Mouse (Mus musculus) limb, embryonic 14.5 days (tissue): ENCODE measurements around the gene Gm49388. TPM values are rescaled to one million over a fixed set of nuclear protein-coding genes. Genes with fewer than 3 reads are reported as not detected.

Experiments
- ATAC-seq: fragments of 200-750 bp; cut with Nextera tagmentation; 2 replicates; pipeline ENCODE4 v1.8.0; 2017; ENCODE audit warnings: low read depth, moderate number of reproducible peaks, moderate TSS enrichment; ENCODE audit not compliant: low FRiP score
- DNase-seq: peaks from one replicate; pipeline ENCODE4 v3.0.0-alpha.2; 2015; ENCODE audit warnings: low spot score
- H3K27ac ChIP-seq: fragments of 300-500 bp; sonication (generic); replicated peaks from 2 replicates; pipeline ENCODE4 v1.5.1; 2014; ENCODE audit warnings: low read depth, mild to moderate bottlenecking, low read length, moderate library complexity, mixed read lengths
- H3K27me3 ChIP-seq: fragments of 300-500 bp; sonication (generic); 2 replicates; pipeline ENCODE4 v1.6.1; 2014; ENCODE audit warnings: low read length, mixed read lengths; ENCODE audit not compliant: control insufficient read depth, insufficient read depth
- H3K36me3 ChIP-seq: fragments of 300-500 bp; sonication (generic); 2 replicates; pipeline ENCODE4 v1.6.1; 2014; ENCODE audit warnings: mild to moderate bottlenecking, low read length, moderate library complexity, mixed read lengths; ENCODE audit not compliant: control insufficient read depth, insufficient read depth
- H3K4me1 ChIP-seq: fragments of 300-500 bp; sonication (generic); 2 replicates; pipeline ENCODE4 v1.6.1; 2014; ENCODE audit warnings: antibody characterized with exemption, low read length, mixed read lengths; ENCODE audit not compliant: control insufficient read depth, insufficient read depth
- H3K4me2 ChIP-seq: fragments of 300-500 bp; sonication (generic); replicated peaks from 2 replicates; pipeline ENCODE4 v1.6.1; 2014; ENCODE audit warnings: low read depth, mild to moderate bottlenecking, low read length, moderate library complexity; ENCODE audit not compliant: severe bottlenecking
- H3K4me3 ChIP-seq: fragments of 300-500 bp; sonication (generic); replicated peaks from 2 replicates; pipeline ENCODE4 v1.5.1; 2014; ENCODE audit warnings: low read length
- H3K9ac ChIP-seq: fragments of 300-500 bp; sonication (generic); 2 replicates; pipeline ENCODE4 v1.6.1; 2014; ENCODE audit warnings: mild to moderate bottlenecking, low read depth, low read length, moderate library complexity; ENCODE audit not compliant: severe bottlenecking
- H3K9me3 ChIP-seq: fragments of 300-500 bp; sonication (generic); 2 replicates; pipeline ENCODE4 v1.6.1; 2016; ENCODE audit warnings: low read length; ENCODE audit not compliant: control insufficient read depth
- POLR2A ChIP-seq: fragments of 200-500 bp; IDR thresholded peaks from 2 replicates; pipeline ENCODE4 v1.8.0; 2012; ENCODE audit warnings: inconsistent platforms, mild to moderate bottlenecking, moderate library complexity, borderline replicate concordance; ENCODE audit not compliant: insufficient read depth, insufficient read length; ENCODE audit errors: extremely low read depth
- WGBS: fragments of 180-500 bp; shearing (Covaris S2); extraction: QIAGEN DNeasy Blood & Tissue Kit; methylation state at CpG from one replicate; pipeline ENCODE4 v1.1.7; 2014; 5-methylcytosine and 5-hydroxymethylcytosine counted together
- polyA plus RNA-seq, 2 experiments: library from polyadenylated mRNA; depleted of rRNA in 1 of 2; stranded (reverse) in 1 of 2; unstranded in 1 of 2; fragments of >200 nt; fragmentation: Nextera tagmentation in 1 of 2; extraction: Ambion mirVana in 1 of 2; gene quantifications; 2 replicates each; pipeline versions ENCODE4 v1.2.1 to v1.2.3; 2012 to 2014

Gm49388 gene
- polyA plus RNA-seq, 2 experiments, result 0.44 TPM; not detected in 1

GRCm38 (mm10) chr7:127768346-127768996 is 16.9 kb upstream of the Gm49388 start:
- TF ChIP-seq POLR2A, result no peak
- WGBS, result 52% methylated on average over 13 of the region's 13 CpGs
- H3K27me3 ChIP-seq, result no peaks in the 10 kb centered on the region
- no peak overlapping the region for H3K9ac ChIP-seq
- no peak overlapping the region for H3K4me2 ChIP-seq
- ATAC-seq (no peak), DNase-seq (peak; percentile 27)
- H3K36me3 ChIP-seq, result peaks cover 51% of the 10 kb centered on the region
- peaks cover 10% of the 10 kb centered on the region for H3K4me1 ChIP-seq
- H3K4me3 ChIP-seq, result peak overlapping the region; percentile 70
- H3K9me3 ChIP-seq, result no peaks in the 10 kb centered on the region
- peak overlapping the region; percentile 53 for H3K27ac ChIP-seq

- DNase-seq, result peak; percentile 99
- peak overlapping the region; percentile 94 for H3K27ac ChIP-seq
- H3K4me2 ChIP-seq, result peak overlapping the region; percentile 92
- H3K36me3 ChIP-seq, result peaks cover 44% of the 10 kb centered on the region
- TF ChIP-seq POLR2A, result no peak
- H3K9me3 ChIP-seq, result no peaks in the 10 kb centered on the region
- peak; percentile 89 for ATAC-seq
- H3K4me3 ChIP-seq, result peak overlapping the region; percentile 70
- peak overlapping the region; percentile 81 for H3K9ac ChIP-seq
- H3K4me1 ChIP-seq, result peaks cover 10% of the 10 kb centered on the region
- WGBS, result under 1% methylated on average over 16 of the region's 16 CpGs
- H3K27me3 ChIP-seq, result no peaks in the 10 kb centered on the region
Observed at GRCm38 (mm10) chr7:127768997-127769593, 16.3 kb upstream of the Gm49388 start.

GRCm38 (mm10) chr7:127769651-127770038 is 15.8 kb upstream of the Gm49388 start, which contains the start of gene Orai3:
Gene Orai3 (plus strand): TSS chr7:127769815.
- Histone ChIP-seq H3K4me2 (peak within 1 kb of the TSS; percentile 92), H3K4me3 (peak within 1 kb of the TSS; percentile 70), H3K9ac (peak within 1 kb of the TSS; percentile 81), H3K4me1 (peaks cover 10% of the 10 kb centered on the region), H3K36me3 (peaks cover 39% of the 10 kb centered on the region), H3K27me3 (no peaks in the 10 kb centered on the region), H3K9me3 (no peaks in the 10 kb centered on the region), H3K27ac (peak within 1 kb of the TSS; percentile 94)
- ATAC-seq (peak; percentile 64), DNase-seq (peak; percentile 89)
- WGBS, result 0% methylated on average over 24 of the region's 24 CpGs
- TF ChIP-seq POLR2A, result peak; percentile 54; the same call in 1 of the 2 replicates

- H3K36me3 ChIP-seq, result peaks cover 33% of the 10 kb centered on the region
- no peaks in the 10 kb centered on the region for H3K27me3 ChIP-seq
- peak overlapping the region; percentile 70 for H3K4me3 ChIP-seq
- 2% methylated on average over 27 of the region's 27 CpGs for WGBS
- peak; percentile 47 for DNase-seq
- ATAC-seq, result peak; percentile 5
- no peaks in the 10 kb centered on the region for H3K9me3 ChIP-seq
- no peak for TF ChIP-seq POLR2A
- peaks cover 10% of the 10 kb centered on the region for H3K4me1 ChIP-seq
- peak overlapping the region; percentile 92 for H3K4me2 ChIP-seq
- H3K27ac ChIP-seq, result peak overlapping the region; percentile 94
- H3K9ac ChIP-seq, result peak overlapping the region; percentile 81
Observed at GRCm38 (mm10) chr7:127770039-127770905, 15.1 kb upstream of the Gm49388 start.

- TF ChIP-seq POLR2A, result no peak
- Histone ChIP-seq H3K9ac (no peak overlapping the region), H3K4me1 (peaks cover 12% of the 10 kb centered on the region), H3K9me3 (no peaks in the 10 kb centered on the region), H3K27me3 (no peaks in the 10 kb centered on the region), H3K4me2 (peak overlapping the region; percentile 92), H3K27ac (0 out of 2 replicates have a peak overlapping the region, but pooled peaks have one; percentile 1), H3K36me3 (peaks cover 23% of the 10 kb centered on the region), H3K4me3 (peak overlapping the region; percentile 70; the same call in 1 of the 2 replicates)
- no peak for ATAC-seq
- WGBS, result 68% methylated on average over 5 of the region's 5 CpGs
- no peak for DNase-seq
Observed at GRCm38 (mm10) chr7:127771262-127771661, 14.1 kb upstream of the Gm49388 start.
